Mouse (Mus musculus) ES-E14 (cell line): Measurements from ENCODE around the gene Sf3b2.

ENCODE experiments used
- CHD2 ChIP-seq: IDR thresholded peaks from 2 replicates; pipeline ENCODE4 v1.6.1; 2014; ENCODE audit warnings: mild to moderate bottlenecking, low read depth, low read length, inconsistent platforms
- HCFC1 ChIP-seq: IDR thresholded peaks from 2 replicates; pipeline ENCODE4 v1.6.1; 2012; ENCODE audit warnings: low read length, inconsistent platforms, borderline replicate concordance; ENCODE audit not compliant: insufficient read depth

GRCm38 (mm10) chr19:5341360-5341759, 46.1 kb upstream of the Sf3b2 start:
- no peak for TF ChIP-seq HCFC1
- no peak for TF ChIP-seq CHD2
